Mouse (Mus musculus) olfactory bulb, adult 2 months (tissue): ENCODE results near the gene A730015C16Rik. TPM values are rescaled to one million over a fixed set of nuclear protein-coding genes. Genes with fewer than 3 reads are reported as not detected.
A peak's percentile ranks its signal among the peaks of the same experiment; 100 is the strongest.

Source experiments
- H3K27ac ChIP-seq: fragments of 200-500 bp; 2 replicates; pipeline ENCODE4 v1.5.1; 2012; ENCODE audit warnings: low read depth, low read length; ENCODE audit not compliant: insufficient read depth
- H3K4me1 ChIP-seq: fragments of 200-500 bp; 2 replicates; pipeline ENCODE4 v1.6.1; 2012; ENCODE audit warnings: low read length; ENCODE audit not compliant: control insufficient read depth, insufficient read depth
- H3K4me3 ChIP-seq: fragments of 200-500 bp; 2 replicates; pipeline ENCODE4 v1.5.1; 2012; ENCODE audit warnings: mild to moderate bottlenecking, low read depth, low read length, moderate library complexity; ENCODE audit not compliant: insufficient read depth
- CTCF ChIP-seq: fragments of 200-500 bp; IDR thresholded peaks from 2 replicates; pipeline ENCODE4 v1.5.1; 2012; ENCODE audit warnings: low read depth, mild to moderate bottlenecking, low read length, moderate library complexity; ENCODE audit not compliant: insufficient read depth
- POLR2A ChIP-seq: fragments of 200-500 bp; IDR thresholded peaks from 2 replicates; pipeline ENCODE4 v1.6.1; 2012; ENCODE audit warnings: mild to moderate bottlenecking, low read depth, low read length, moderate library complexity; ENCODE audit not compliant: insufficient read depth
- WGBS: fragments of 180-500 bp; shearing (Covaris S2); methylation state at CpG from one replicate; pipeline ENCODE4 v1.1.7; 2018; 5-methylcytosine and 5-hydroxymethylcytosine counted together
- polyA plus RNA-seq: library from polyadenylated mRNA; stranded (reverse); fragments of >200 nt; gene quantifications from 2 replicates; pipeline ENCODE4 v1.2.4, GENCODE M21; 2012; ENCODE audit warnings: low replicate concordance; ENCODE audit not compliant: missing spikeins, insufficient read depth, insufficient read length

The A730015C16Rik gene
- not detected in 2 replicates for polyA plus RNA-seq

DNA sequence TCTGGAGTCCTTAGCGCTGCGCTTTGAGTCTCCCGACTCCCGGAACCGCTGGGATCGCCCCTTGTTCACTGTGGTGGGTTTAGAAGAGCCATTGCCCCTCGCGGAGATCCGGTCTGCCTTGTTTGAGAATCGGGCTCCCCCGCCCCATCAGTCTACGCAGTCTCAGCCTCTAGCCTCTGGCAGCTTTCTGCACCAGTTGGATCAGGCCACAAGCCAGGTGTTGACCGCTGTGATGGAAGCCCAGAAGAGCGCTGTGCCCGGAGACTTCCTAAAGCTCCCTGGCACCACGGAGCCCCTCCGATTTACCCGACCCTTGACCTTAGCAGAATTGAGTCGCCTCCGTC lies at the start of gene A730015C16Rik:
Gene A730015C16Rik, minus strand, starts transcription at position 115 of the 344 bp plus-strand sequence.
- peaks cover 4% of the 10 kb centered on the region; the same call in 1 of the 2 replicates for H3K4me1 ChIP-seq
- WGBS = 7% methylated on average over 20 of the region's 20 CpGs
- H3K27ac ChIP-seq = no peak within 1 kb of the TSS
- no peak for TF ChIP-seq POLR2A
- no peak for TF ChIP-seq CTCF
- H3K4me3 ChIP-seq = peak within 1 kb of the TSS; percentile 95

DNA sequence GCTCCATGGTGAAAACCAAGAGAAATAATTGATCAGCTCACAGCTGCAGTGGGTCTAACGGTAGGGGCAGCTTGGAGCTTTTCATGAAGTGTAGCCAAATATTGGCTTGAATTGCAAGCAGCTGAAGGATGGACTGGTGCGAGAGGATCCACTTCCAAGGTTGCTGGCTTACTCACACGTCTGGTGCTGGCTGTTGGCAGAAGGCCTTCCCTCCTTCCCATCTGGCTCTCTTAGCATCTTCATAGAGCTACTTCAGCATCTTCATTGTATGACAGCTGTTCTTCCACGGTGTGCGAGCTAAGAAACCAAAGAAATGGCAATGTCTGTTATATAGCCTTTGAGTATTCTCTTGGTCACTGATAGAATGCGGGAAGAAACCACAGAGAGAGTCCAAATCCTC lies 42.5 kb upstream of the A730015C16Rik start:
- Histone ChIP-seq H3K4me1 (no peaks in the 10 kb centered on the region; the same call in 1 of the 2 replicates), H3K27ac (no peak overlapping the region), H3K4me3 (no peak overlapping the region)
- TF ChIP-seq CTCF = no peak
- no peak for TF ChIP-seq POLR2A
- 70% methylated on average over 6 of the region's 6 CpGs for WGBS

GRCm38 (mm10) chr4:108887456-108887855 lies 39.0 kb upstream of the A730015C16Rik start:
- whole genome bisulfite sequencing = 84% methylated on average over 4 of the region's 4 CpGs
- Histone ChIP-seq H3K4me1 (no peaks in the 10 kb centered on the region), H3K27ac (no peak overlapping the region), H3K4me3 (no peak overlapping the region)
- no peak for TF ChIP-seq CTCF
- no peak for TF ChIP-seq POLR2A

- WGBS = 79% methylated on average over 13 of the region's 13 CpGs
- no peak for TF ChIP-seq CTCF
- TF ChIP-seq POLR2A = no peak
Observed at GRCm38 (mm10) chr4:108883815-108884214, 35.4 kb upstream of the A730015C16Rik start.

GRCm38 (mm10) chr4:108878963-108879822 lies 30.8 kb upstream of the A730015C16Rik start, which contains the start of gene Rab3b:
TSS of gene Rab3b (plus strand) at chr4:108879063.
- Histone ChIP-seq H3K27ac (no peak within 1 kb of the TSS), H3K4me1 (peaks cover 10% of the 10 kb centered on the region; the same call in 1 of the 2 replicates), H3K4me3 (peak within 1 kb of the TSS; percentile 55)
- 1% methylated on average over 46 of the region's 46 CpGs for WGBS
- TF ChIP-seq POLR2A (0 out of 2 replicates have a peak, but pooled peaks have one; percentile 24), CTCF (no peak)

More at GRCm38 (mm10) chr4:108883815-108884214, 35.4 kb upstream of the A730015C16Rik start:
- no peak overlapping the region for H3K27ac ChIP-seq
- H3K4me3 ChIP-seq = no peak overlapping the region
- peaks cover 10% of the 10 kb centered on the region; the same call in 1 of the 2 replicates for H3K4me1 ChIP-seq

DNA sequence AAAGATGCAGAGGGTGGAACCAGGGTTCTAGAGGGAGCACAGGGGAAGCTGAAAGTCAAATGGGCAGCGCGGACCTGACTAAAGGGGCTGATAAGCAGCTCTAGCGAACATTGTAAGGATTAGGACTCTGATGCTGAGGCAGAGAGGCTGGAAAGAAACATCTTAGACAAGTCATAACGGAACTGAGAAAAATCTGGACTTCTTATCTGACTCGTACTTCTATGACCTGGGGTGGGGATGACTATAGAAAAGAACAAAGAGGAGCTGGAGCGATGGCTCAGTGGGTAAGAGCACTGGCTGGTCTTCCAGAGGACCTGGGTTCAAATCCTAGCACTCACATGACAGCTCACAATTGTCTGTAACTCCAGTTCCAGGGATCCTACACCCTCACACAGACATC lies 29.5 kb upstream of the A730015C16Rik start:
- 87% methylated on average over 6 of the region's 6 CpGs for WGBS
- no peak overlapping the region for H3K4me3 ChIP-seq
- peaks cover 10% of the 10 kb centered on the region; the same call in 1 of the 2 replicates for H3K4me1 ChIP-seq
- no peak for TF ChIP-seq POLR2A
- no peak for TF ChIP-seq CTCF
- no peak overlapping the region for H3K27ac ChIP-seq

DNA sequence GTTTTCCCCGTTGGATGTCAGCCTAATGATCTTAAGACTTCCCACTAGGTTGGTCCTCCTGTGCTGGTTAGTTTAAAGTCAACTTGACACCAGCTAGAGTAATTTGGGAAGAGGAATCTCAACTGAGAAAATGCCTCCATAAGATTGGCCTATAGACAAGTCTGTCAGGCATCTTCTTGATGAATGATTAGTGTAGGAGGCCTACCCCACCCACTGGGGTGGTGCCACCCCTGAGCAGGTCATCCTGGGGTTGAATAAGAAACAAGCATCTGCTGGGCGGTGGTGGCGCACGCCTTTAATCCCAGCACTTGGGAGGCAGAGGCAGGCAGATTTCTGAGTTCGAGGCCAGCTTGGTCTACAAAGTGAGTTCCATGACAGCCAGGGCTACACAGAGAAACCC lies 25.3 kb upstream of the A730015C16Rik start:
- 95% methylated on average over 5 of the region's 5 CpGs for WGBS
- H3K4me1 ChIP-seq = peaks cover under 1% of the 10 kb centered on the region; the same call in 1 of the 2 replicates

DNA sequence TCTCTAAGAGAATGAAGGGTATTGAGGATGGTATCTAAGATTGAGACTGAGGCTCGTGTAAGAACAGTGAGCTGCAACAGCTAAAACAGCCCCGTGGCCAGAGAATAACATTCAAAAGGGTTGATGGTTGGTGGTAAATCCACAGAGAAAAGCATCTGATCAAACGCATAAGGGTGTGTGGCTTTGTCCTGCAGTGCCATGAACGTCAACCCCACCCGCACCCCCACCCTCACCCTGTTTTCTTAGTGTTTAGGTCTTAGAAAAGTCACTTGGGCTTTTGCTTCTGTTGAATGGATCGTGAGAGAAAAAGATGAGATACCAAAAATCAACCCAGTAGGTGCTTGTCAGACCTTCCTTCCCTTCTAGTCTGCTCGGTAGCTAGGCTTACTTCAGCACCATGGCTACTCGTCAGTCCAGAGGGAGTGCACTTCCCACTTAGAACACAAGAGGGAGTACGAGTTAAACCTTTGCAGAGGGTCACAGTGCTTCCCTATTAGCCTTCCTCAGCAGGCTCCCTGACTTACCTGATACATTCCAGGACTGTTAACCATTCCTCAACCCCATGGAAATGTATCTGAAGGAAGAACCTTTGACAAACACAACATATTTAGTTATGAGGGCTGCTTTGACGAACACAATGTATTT lies 21.4 kb upstream of the A730015C16Rik start:
- 40% methylated on average over 10 of the region's 10 CpGs for WGBS

More for the DNA sequence above, 25.3 kb upstream of the A730015C16Rik start:
- H3K27ac ChIP-seq = no peak overlapping the region
- TF ChIP-seq CTCF = no peak
- no peak for TF ChIP-seq POLR2A
- no peak overlapping the region for H3K4me3 ChIP-seq

DNA sequence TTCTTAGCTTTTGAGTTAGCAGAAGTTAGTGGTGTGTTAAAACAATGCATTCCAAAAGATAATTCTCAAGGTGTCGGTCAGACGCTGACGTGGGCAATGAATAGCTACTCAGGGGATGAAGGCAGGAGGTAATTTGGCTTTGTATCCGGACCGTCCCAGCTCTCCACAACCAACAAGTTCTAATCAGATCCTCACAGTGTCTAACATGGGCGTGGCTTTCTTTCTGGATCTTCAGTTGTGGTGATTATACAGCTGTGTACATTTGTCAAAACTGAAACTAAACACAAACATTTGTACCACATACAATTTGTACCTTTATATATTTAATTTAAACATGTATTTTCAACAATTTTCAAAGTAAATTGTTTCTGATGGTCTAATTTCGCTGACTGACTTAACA lies 18.4 kb upstream of the A730015C16Rik start:
- Histone ChIP-seq H3K4me3 (no peak overlapping the region), H3K27ac (no peak overlapping the region), H3K4me1 (no peaks in the 10 kb centered on the region)
- TF ChIP-seq POLR2A (no peak), CTCF (no peak)
- 86% methylated on average over 7 of the region's 7 CpGs for WGBS

More for the DNA sequence above, 21.4 kb upstream of the A730015C16Rik start:
- no peaks in the 10 kb centered on the region for H3K4me1 ChIP-seq
- no peak overlapping the region for H3K27ac ChIP-seq
- H3K4me3 ChIP-seq = no peak overlapping the region
- TF ChIP-seq POLR2A (no peak), CTCF (no peak)
